8 mouse cellular contexts compared by ENCODE assay signal in the genomic region with DNA sequence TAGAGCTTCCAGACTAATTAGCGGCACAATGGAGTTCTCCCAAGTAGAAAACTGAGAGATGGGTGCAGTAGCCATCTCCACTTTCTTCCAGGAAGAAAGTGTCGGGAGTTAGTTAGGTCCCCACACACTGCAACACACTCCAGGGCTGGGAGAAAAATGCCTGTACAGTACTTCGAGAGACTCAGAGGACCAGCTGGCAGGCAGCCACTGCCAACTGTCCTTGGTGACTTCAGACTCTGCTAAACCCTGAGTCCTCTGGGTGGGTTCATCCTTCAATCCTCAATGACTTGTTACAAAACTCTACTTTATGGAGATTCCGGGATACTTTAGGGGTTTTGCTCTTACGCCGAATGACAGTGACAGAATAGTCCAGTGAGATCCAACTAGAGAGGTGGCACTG.
"Had no signal": no experiment of that assay in that cellular context is flagged by ENCODE, and none has a peak within 500 bp of the region (broad histone marks: within the 10 kb centered on the region; RNA-seq: fewer than 3 reads in every experiment).

No protein-coding gene starts in this region.

- DNase-seq: kidney, adult 8-10 months; left cerebral cortex, postnatal 4 days; lung, adult 2 months; lung, postnatal 36 days; midbrain, embryonic 14.5 days; right cerebral cortex, postnatal 14 days; thymus, adult 2 months; thymus, postnatal 25 days had no signal
